Mouse (Mus musculus) liver, embryonic 14.5 days (tissue): ENCODE results near the gene Cacybp.

ENCODE experiments used
- CTCF ChIP-seq: IDR thresholded peaks from 2 replicates; pipeline ENCODE4 v1.5.1; 2016; ENCODE audit warnings: antibody characterized with exemption, low read depth, control low read depth
- EP300 ChIP-seq: IDR thresholded peaks from 2 replicates; pipeline ENCODE4 v1.6.1; 2016; ENCODE audit warnings: antibody characterized with exemption, low read depth

DNA sequence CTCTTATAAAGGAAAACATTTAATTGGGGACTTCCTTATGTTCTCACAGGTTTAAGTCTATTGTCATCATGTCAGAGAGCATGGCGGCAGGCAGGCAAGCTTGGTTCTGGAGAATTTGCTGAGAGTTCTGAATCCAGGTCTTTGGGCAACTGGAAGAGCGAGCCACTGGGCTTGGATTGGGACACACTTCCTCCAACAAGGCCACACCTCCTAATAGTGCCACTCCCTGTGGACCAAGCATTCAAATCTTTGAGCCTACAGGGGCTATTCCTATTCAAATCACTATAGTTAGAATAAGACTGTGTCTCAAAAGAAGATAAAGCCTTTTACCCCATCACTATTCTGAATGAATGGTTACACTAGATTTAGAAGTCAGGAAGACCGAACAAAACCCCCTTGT, 5.2 kb upstream of the Cacybp start:
- no peak for TF ChIP-seq CTCF
- no peak for TF ChIP-seq EP300
